Mouse (Mus musculus) megakaryocyte progenitor cell, adult 5-6 weeks (primary cell): Measurements from ENCODE around the gene Cfap43. TPM values are rescaled to one million over a fixed set of nuclear protein-coding genes. Genes with fewer than 3 reads are reported as not detected.

Experiments used
- ATAC-seq: replicated peaks from 2 replicates; pipeline ENCODE4 v1.8.0; 2016; ENCODE audit warnings: mild to moderate bottlenecking, moderate TSS enrichment, inconsistent platforms; ENCODE audit not compliant: poor library complexity
- total RNA-seq, 2 experiments: library from RNA; stranded (forward) in 1 of 2; stranded (reverse) in 1 of 2; fragments of 157-497, 149-512 nt in 1 of 2; fragments of 200-1000 nt in 1 of 2; gene quantifications; 2 replicates each; pipeline versions ENCODE4 v1.2.3 to v1.2.4; 2015 to 2017

The Cfap43 gene
- total RNA-seq, 2 experiments from 2014 or later, result not detected

GRCm38 (mm10) chr19:47817692-47818091 lies 101.4 kb downstream of the Cfap43 start:
- no peak for ATAC-seq

GRCm38 (mm10) chr19:47814721-47815120 lies 104.4 kb downstream of the Cfap43 start:
- ATAC-seq, result no peak

- no peak for ATAC-seq
Measured at GRCm38 (mm10) chr19:47812091-47812490, 107.0 kb downstream of the Cfap43 start.

GRCm38 (mm10) chr19:47798583-47798982 lies 120.5 kb downstream of the Cfap43 start:
- ATAC-seq, result no peak

- no peak for ATAC-seq
Measured at GRCm38 (mm10) chr19:47796699-47797098, 122.4 kb downstream of the Cfap43 start.

- peak; percentile 94 for ATAC-seq
Measured at GRCm38 (mm10) chr19:47795009-47795728, 123.9 kb downstream of the Cfap43 start.

GRCm38 (mm10) chr19:47794331-47794730 lies 124.8 kb downstream of the Cfap43 start:
- ATAC-seq, result no peak

- no peak for ATAC-seq
Measured at GRCm38 (mm10) chr19:47790316-47791020, 128.6 kb downstream of the Cfap43 start.

GRCm38 (mm10) chr19:47783898-47784297 lies 135.2 kb downstream of the Cfap43 start:
- ATAC-seq, result no peak

GRCm38 (mm10) chr19:47780972-47781371 lies 138.1 kb downstream of the Cfap43 start:
- ATAC-seq, result no peak

- ATAC-seq, result no peak
Measured at GRCm38 (mm10) chr19:47780145-47780544, 138.9 kb downstream of the Cfap43 start.

- no peak for ATAC-seq
Measured at GRCm38 (mm10) chr19:47777847-47778246, 141.2 kb downstream of the Cfap43 start.

GRCm38 (mm10) chr19:47755625-47756024 lies 163.5 kb downstream of the Cfap43 start:
- ATAC-seq, result no peak

- ATAC-seq, result peak; percentile 76
Measured at GRCm38 (mm10) chr19:47754931-47755330, 164.2 kb downstream of the Cfap43 start.

GRCm38 (mm10) chr19:47753921-47754320 lies 165.2 kb downstream of the Cfap43 start:
- ATAC-seq, result no peak

- no peak for ATAC-seq
Measured at GRCm38 (mm10) chr19:47752456-47752855, 166.6 kb downstream of the Cfap43 start.

GRCm38 (mm10) chr19:47750391-47750790 lies 168.7 kb downstream of the Cfap43 start:
- ATAC-seq, result no peak

GRCm38 (mm10) chr19:47748950-47749349 lies 170.1 kb downstream of the Cfap43 start:
- no peak for ATAC-seq

- ATAC-seq, result no peak
Measured at GRCm38 (mm10) chr19:47747072-47747471, 172.0 kb downstream of the Cfap43 start.

- ATAC-seq, result peak; percentile 23; the same call in 1 of the 2 replicates
Measured at GRCm38 (mm10) chr19:47731931-47732330, 187.2 kb downstream of the Cfap43 start.

GRCm38 (mm10) chr19:47731071-47731881 lies 187.8 kb downstream of the Cfap43 start, which contains the start of gene Sfr1:
Gene Sfr1 (plus strand): TSS chr19:47731682.
- peak; percentile 84 for ATAC-seq
